Mouse (Mus musculus): ENCODE data around the gene Tm4sf19. TPM values are rescaled to one million over a fixed set of nuclear protein-coding genes. Genes with fewer than 3 reads are reported as not detected.

Tm4sf19 gene
- not detected in 2 replicates for polyA plus RNA-seq (2012)

GRCm38 (mm10) chr16:32400267-32400666, at the start of gene Tm4sf19:
Gene Tm4sf19 (plus strand): TSS chr16:32400506.

GRCm38 (mm10) chr16:32419517-32420483, 19.5 kb downstream of the Tm4sf19 start, which contains the start of gene Tctex1d2:
Gene Tctex1d2 (plus strand): TSS chr16:32419702.

GRCm38 (mm10) chr16:32430474-32431046, 30.3 kb downstream of the Tm4sf19 start, which contains the start of gene Pcyt1a:
Gene Pcyt1a (plus strand): TSS chr16:32430921.

Other genes with a start within 250 kb of the Tm4sf19 start
- gene Nrros, start 234.9 kb upstream of the Tm4sf19 start, polyA plus RNA-seq (2012), result 98.7 and 161 TPM in 2 replicates
- 13.1 and 13.8 TPM in 2 replicates for gene Bex6, start 220.7 kb upstream of the Tm4sf19 start, polyA plus RNA-seq (2012)
- gene Fbxo45, start 153.3 kb upstream of the Tm4sf19 start, polyA plus RNA-seq (2012), result 7.1 and 8.0 TPM in 2 replicates
- gene Wdr53, start 153.3 kb upstream of the Tm4sf19 start, polyA plus RNA-seq (2012), result 10.8 and 14.9 TPM in 2 replicates
- not detected in 2 replicates for gene Smco1, start 129.0 kb upstream of the Tm4sf19 start, polyA plus RNA-seq (2012)
- 8.0 and 11.0 TPM in 2 replicates for gene Rnf168, start 123.0 kb upstream of the Tm4sf19 start, polyA plus RNA-seq (2012)
- 1.6 and 4.4 TPM in 2 replicates for gene Ubxn7, start 68.2 kb upstream of the Tm4sf19 start, polyA plus RNA-seq (2012)
- 0.60 and 0.76 TPM in 2 replicates for gene Tctex1d2, start 19.2 kb downstream of the Tm4sf19 start, polyA plus RNA-seq (2012)
- gene Pcyt1a, start 30.4 kb downstream of the Tm4sf19 start, polyA plus RNA-seq (2012), result 43.8 and 50.1 TPM in 2 replicates
- gene Slc51a, start 87.4 kb downstream of the Tm4sf19 start, polyA plus RNA-seq (2012), result 0.06 TPM in 1 of 2 replicates, not detected in the other
- gene Zdhhc19, start 95.8 kb downstream of the Tm4sf19 start, polyA plus RNA-seq (2012), result not detected in 2 replicates
- 3.0 and 9.5 TPM in 2 replicates for gene Tfrc, start 208.4 kb downstream of the Tm4sf19 start, polyA plus RNA-seq (2012)
- 136 and 163 TPM in 2 replicates for gene Tnk2, start 243.4 kb downstream of the Tm4sf19 start, polyA plus RNA-seq (2012)

All from megakaryocyte-erythroid progenitor cell, adult 5 weeks (primary cell).